Mouse (Mus musculus) lung, adult 2 months (tissue): ENCODE results near the gene Txnip. TPM values are rescaled to one million over a fixed set of nuclear protein-coding genes. Genes with fewer than 3 reads are reported as not detected.
"Not testable (repeated sequence)": the region's sequence is repeated elsewhere in the genome, so short reads cannot be mapped to it uniquely, and the experiment has no call there.

ENCODE experiments used
- DNase-seq: peaks from one replicate; pipeline ENCODE4 v3.0.0; 2022
- H3K4me1 ChIP-seq: fragments of 200-500 bp; 2 replicates; pipeline ENCODE4 v1.6.1; 2011; ENCODE audit warnings: low read length; ENCODE audit not compliant: control insufficient read depth, insufficient read depth
- H3K4me3 ChIP-seq: fragments of 200-500 bp; replicated peaks from 2 replicates; pipeline ENCODE3; 2011; ENCODE audit warnings: low read depth, mild to moderate bottlenecking, control low read depth, low read length; ENCODE audit errors: extremely low read depth
- CTCF ChIP-seq: fragments of 200-500 bp; IDR thresholded peaks from 2 replicates; pipeline ENCODE4 v1.5.1; 2011; ENCODE audit warnings: mild to moderate bottlenecking, low read length, control low read depth; ENCODE audit not compliant: insufficient read depth
- POLR2A ChIP-seq: fragments of 200-500 bp; IDR thresholded peaks from 2 replicates; pipeline ENCODE4 v1.6.1; 2011; ENCODE audit warnings: low read depth, mild to moderate bottlenecking, control low read depth, low read length, borderline replicate concordance; ENCODE audit errors: extremely low read depth
- WGBS: fragments of 180-500 bp; shearing (Covaris S2); methylation state at CpG from one replicate; pipeline ENCODE4 v1.1.7; 2018; 5-methylcytosine and 5-hydroxymethylcytosine counted together
- polyA plus RNA-seq: library from polyadenylated mRNA; depleted of rRNA; stranded (reverse); fragments of >200 nt; gene quantifications from 2 replicates; pipeline ENCODE4 v1.2.3, GENCODE M21; 2012

Txnip gene
- polyA plus RNA-seq, 1 experiment: 806 TPM

- Histone ChIP-seq H3K4me1 (peaks cover 12% of the 10 kb centered on the region), H3K4me3 (peak overlapping the region; percentile 69)
- DNase-seq: peak; percentile 55
- WGBS: 6% methylated on average over 54 of the region's 54 CpGs
- TF ChIP-seq CTCF (no peak), POLR2A (0 out of 2 replicates have a peak, but pooled peaks have one; percentile 24)
Observed at GRCm38 (mm10) chr3:96598156-96599068, 40.7 kb downstream of the Txnip start.

DNA sequence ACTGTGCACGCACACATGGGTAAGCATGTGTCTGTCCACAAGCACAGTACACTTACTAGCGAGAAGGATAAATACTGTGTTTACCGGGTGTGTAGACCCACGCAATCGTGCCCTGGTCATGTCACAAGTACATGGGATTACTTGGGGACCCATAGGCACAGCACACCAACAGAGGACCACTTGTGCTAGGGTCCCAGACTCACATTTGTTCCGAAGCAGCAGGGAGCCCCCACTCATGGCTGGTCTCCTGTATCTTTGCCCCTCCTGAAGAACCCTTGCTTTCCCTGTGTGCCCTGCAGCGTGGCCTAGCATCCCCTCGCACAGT lies 41.3 kb downstream of the Txnip start:
- WGBS: 73% methylated on average over 8 of the region's 8 CpGs
- TF ChIP-seq CTCF (no peak), POLR2A (no peak)
- Histone ChIP-seq H3K4me1 (peaks cover 12% of the 10 kb centered on the region), H3K4me3 (no peak overlapping the region)
- DNase-seq: no peak

- 89% methylated on average over 3 of the region's 3 CpGs for WGBS
- TF ChIP-seq POLR2A: no peak
- no peak for TF ChIP-seq CTCF
- no peak for DNase-seq
- peaks cover 12% of the 10 kb centered on the region for H3K4me1 ChIP-seq
- no peak overlapping the region for H3K4me3 ChIP-seq
Observed at GRCm38 (mm10) chr3:96599411-96599810, 41.7 kb downstream of the Txnip start.

DNA sequence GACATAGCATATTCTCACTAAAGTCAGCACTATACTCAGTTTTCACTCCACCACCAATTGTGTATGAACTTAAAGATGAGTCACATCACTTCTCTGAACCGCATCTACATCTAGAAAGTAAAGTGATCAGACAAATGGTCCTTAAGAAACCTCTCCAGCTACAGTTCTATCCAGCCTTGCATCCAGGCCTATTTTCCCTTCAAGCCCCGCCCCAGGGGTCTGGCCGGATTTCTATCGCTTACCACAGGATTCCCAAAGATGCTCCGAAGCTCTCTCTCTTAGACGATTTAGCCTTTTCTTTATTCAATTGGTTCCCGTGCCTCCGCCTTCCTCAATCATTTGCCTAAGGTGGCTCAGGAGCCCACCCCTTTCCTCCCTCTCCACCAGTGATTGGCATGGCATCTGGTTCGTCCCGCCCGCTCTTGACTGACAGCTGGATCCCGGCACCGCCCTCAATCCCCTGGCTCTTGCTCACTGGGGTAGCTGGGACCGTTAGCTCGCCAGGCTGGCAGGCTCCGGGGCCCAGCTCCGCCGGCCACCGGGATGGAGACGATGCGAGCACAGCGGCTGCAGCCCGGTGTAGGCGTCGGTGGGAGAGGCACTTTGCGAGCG lies 43.0 kb downstream of the Txnip start, which contains the start of gene Lix1l:
TSS of gene Lix1l (plus strand) at position 511 of the 612 bp plus-strand sequence.
- TF ChIP-seq POLR2A (peak; percentile 59; the same call in 1 of the 2 replicates), CTCF (no peak)
- under 1% methylated on average over 27 of the region's 27 CpGs for WGBS
- H3K4me1 ChIP-seq: peaks cover 12% of the 10 kb centered on the region
- peak; percentile 86 for DNase-seq
- H3K4me3 ChIP-seq: peak within 1 kb of the TSS; percentile 74

- WGBS: 2% methylated on average over 31 of the region's 40 CpGs
- DNase-seq: peak; percentile 63
- Histone ChIP-seq H3K4me1 (peaks cover 12% of the 10 kb centered on the region), H3K4me3 (peak overlapping the region; percentile 74)
- TF ChIP-seq POLR2A (peak; percentile 77; the same call in 1 of the 2 replicates), CTCF (no peak)
Observed at GRCm38 (mm10) chr3:96601251-96601787, 43.6 kb downstream of the Txnip start.

GRCm38 (mm10) chr3:96601941-96602703 lies 44.4 kb downstream of the Txnip start:
- WGBS: 29% methylated on average over 10 of the region's 10 CpGs
- Histone ChIP-seq H3K4me1 (peaks cover 7% of the 10 kb centered on the region), H3K4me3 (peak overlapping the region; percentile 45)
- DNase-seq: no peak
- TF ChIP-seq CTCF: no peak

DNA sequence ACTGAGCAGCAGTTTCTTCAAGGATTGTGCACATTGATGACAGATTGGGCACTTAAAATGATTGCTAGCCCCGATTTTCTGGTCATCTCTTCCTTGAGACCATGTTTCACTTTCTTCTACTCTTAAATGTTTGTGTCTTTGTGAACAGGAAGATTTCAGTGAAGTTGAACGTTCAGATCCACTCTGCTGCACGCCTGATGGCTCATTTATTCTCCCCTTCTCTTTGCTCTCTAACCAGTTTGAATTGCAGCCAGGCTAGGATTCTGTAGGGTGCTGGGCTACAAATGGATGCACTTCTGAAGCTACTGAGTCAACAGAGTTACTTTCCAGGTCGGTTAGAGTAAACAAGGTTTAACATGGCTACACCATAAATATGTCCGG lies 44.9 kb downstream of the Txnip start:
- TF ChIP-seq CTCF: no peak
- no peak for TF ChIP-seq POLR2A
- Histone ChIP-seq H3K4me3 (no peak overlapping the region), H3K4me1 (peaks cover 4% of the 10 kb centered on the region)
- WGBS: 18% methylated on average over 5 of the region's 5 CpGs
- DNase-seq: no peak

DNA sequence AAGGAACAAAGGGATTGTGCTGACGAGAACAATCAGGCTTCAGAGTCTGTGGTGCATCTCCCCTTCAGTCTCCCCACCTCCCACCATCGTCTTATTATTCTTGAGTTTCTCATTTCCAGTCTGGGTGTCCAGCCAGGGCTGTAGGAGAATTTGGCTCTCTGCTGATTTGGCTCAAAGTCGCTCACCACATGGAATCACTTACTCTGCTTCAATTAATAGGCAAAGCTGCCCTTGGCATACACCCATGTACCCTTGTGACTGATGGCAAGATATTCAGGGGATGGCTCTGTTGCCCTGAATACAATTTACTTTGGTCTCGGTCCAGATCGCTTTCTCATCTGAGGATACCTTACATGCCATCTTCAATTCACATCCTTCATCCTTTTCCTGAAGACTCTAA lies 45.6 kb downstream of the Txnip start:
- TF ChIP-seq POLR2A (no peak), CTCF (no peak)
- Histone ChIP-seq H3K4me1 (0 out of 2 replicates have a peak, but pooled peaks cover 2% of the 10 kb centered on the region), H3K4me3 (no peak overlapping the region)
- WGBS: 53% methylated on average over 5 of the region's 5 CpGs
- DNase-seq: no peak

DNA sequence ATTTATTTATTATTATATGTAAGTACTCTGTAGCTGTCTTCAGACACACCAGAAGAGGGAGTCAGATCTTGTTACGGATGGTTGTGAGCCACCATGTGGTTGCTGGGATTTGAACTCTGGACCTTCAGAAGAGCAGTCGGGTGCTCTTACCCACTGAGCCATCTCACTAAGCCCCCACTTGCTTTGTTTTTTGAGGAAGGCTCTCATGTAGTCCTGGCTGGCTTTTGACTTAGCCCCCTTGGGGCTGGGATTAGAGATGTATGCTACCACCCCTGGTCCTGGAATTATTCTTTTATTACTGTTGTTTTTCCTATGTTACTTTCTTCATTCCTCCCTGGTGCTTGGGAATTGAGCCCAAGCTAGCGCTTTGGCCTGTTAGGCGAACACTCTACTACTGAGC lies 48.2 kb downstream of the Txnip start:
- WGBS: 86% methylated on average over 4 of the region's 4 CpGs
- H3K4me1 ChIP-seq, DNase-seq, H3K4me3 ChIP-seq: not testable (repeated sequence)
